Mouse (Mus musculus): ENCODE measurements at regions not wholly inside any gene's neighbourhood (a gene's known extent, or its start where the extent isn't known, plus 50 kb on each side); places are given as distances from the start of the nearest gene placed in this dataset.

DNA sequence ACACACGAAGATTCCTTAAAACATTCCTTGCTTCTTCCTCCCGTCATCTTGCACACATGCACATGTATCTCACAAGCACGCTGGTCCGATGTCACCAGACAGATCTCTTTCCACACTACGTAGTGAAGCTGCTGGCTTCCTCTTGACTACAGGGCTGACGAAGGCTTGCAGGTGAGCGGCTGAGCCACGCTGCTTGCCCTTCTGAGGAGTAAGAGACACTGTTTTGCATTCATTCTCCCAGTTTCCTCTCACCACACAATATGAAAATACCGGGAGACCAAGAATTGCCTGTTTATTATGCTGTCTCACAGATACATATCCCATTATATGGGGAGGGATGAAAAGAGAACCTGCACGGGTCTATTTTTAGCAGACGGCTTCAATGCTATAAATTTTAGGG, 71.0 kb upstream of the Spaca7 start:
- H3K27me3 ChIP-seq (replicated peaks; ENCODE audit: insufficient read depth, low read length), result peaks cover 46% of the 10 kb centered on the region
- ATAC-seq, result no peak

GRCm38 (mm10) chr8:12502321-12502775, 70.5 kb upstream of the Spaca7 start:
- WGBS, result under 1% methylated on average over 22 of the region's 22 CpGs
- TF ChIP-seq EP300 (IDR thresholded peaks at IDR 0.05), result no peak
- no peak for TF ChIP-seq CTCF (IDR thresholded peaks at IDR 0.05)
- Histone ChIP-seq H3K9me3 (ENCODE audit: low read length) (no peaks in the 10 kb centered on the region), H3K27ac (ENCODE audit: low read length) (no peak overlapping the region), H3K4me1 (ENCODE audit: insufficient read depth, low read depth, low read length) (no peaks in the 10 kb centered on the region), H3K36me3 (ENCODE audit: insufficient read depth, low read length) (no peaks in the 10 kb centered on the region), H3K9ac (replicated peaks; ENCODE audit: low read depth) (no peak overlapping the region), H3K4me2 (replicated peaks; ENCODE audit: low read depth, low read length) (peak overlapping the region; percentile 46), H3K4me3 (ENCODE audit: low read depth, low read length) (peak overlapping the region; percentile 23), H3K27me3 (replicated peaks; ENCODE audit: insufficient read depth, low read length) (peaks cover 46% of the 10 kb centered on the region)
- ATAC-seq (peak; percentile 71), DNase-seq (ENCODE audit: low spot score) (peak; percentile 28)

More for the DNA sequence above, 71.0 kb upstream of the Spaca7 start:
- Histone ChIP-seq H3K9ac (replicated peaks; ENCODE audit: low read depth) (no peak overlapping the region), H3K36me3 (ENCODE audit: insufficient read depth, low read length) (no peaks in the 10 kb centered on the region), H3K9me3 (ENCODE audit: low read length) (no peaks in the 10 kb centered on the region), H3K4me1 (ENCODE audit: insufficient read depth, low read depth, low read length) (no peaks in the 10 kb centered on the region), H3K27ac (ENCODE audit: low read length) (no peak overlapping the region), H3K4me2 (replicated peaks; ENCODE audit: low read depth, low read length) (peak overlapping the region; percentile 46; the same call in 1 of the 2 replicates), H3K4me3 (ENCODE audit: low read depth, low read length) (peak overlapping the region; percentile 23)
- no peak for DNase-seq (ENCODE audit: low spot score)
- TF ChIP-seq EP300 (IDR thresholded peaks at IDR 0.05) (no peak), CTCF (IDR thresholded peaks at IDR 0.05) (no peak)
- 2% methylated on average over 11 of the region's 11 CpGs for WGBS

DNA sequence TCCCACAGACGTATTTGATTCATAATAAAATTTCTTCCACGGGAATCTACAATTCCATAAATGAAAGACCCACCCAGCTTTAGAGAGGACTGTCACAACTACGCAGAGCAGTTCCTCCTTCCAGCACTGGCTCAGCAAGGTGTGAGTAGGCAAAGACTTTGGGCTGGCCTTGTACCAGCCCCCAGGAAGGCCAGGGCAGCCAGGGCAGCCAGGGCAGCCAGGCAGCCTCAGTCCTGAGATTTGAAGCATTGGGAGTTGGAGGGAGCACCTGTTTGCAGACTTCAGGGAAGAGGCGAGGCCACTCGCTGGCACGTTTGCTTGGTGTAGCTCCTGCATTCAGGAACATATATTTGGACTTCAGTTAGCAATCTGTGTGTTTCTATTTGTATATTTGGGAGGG, 70.0 kb upstream of the Spaca7 start:
- DNase-seq (ENCODE audit: low spot score), result no peak
- Histone ChIP-seq H3K36me3 (ENCODE audit: insufficient read depth, low read length) (no peaks in the 10 kb centered on the region), H3K4me3 (ENCODE audit: low read depth, low read length) (peak overlapping the region; percentile 23), H3K4me1 (ENCODE audit: insufficient read depth, low read depth, low read length) (no peaks in the 10 kb centered on the region), H3K9ac (replicated peaks; ENCODE audit: low read depth) (no peak overlapping the region), H3K27me3 (replicated peaks; ENCODE audit: insufficient read depth, low read length) (peaks cover 46% of the 10 kb centered on the region), H3K4me2 (replicated peaks; ENCODE audit: low read depth, low read length) (peak overlapping the region; percentile 46; the same call in 1 of the 2 replicates), H3K9me3 (ENCODE audit: low read length) (no peaks in the 10 kb centered on the region), H3K27ac (ENCODE audit: low read length) (no peak overlapping the region)
- ATAC-seq, result peak; percentile 21; the same call in 1 of the 2 replicates
- 17% methylated on average over 6 of the region's 6 CpGs for WGBS
- TF ChIP-seq CTCF (IDR thresholded peaks at IDR 0.05) (no peak), EP300 (IDR thresholded peaks at IDR 0.05) (no peak)

DNA sequence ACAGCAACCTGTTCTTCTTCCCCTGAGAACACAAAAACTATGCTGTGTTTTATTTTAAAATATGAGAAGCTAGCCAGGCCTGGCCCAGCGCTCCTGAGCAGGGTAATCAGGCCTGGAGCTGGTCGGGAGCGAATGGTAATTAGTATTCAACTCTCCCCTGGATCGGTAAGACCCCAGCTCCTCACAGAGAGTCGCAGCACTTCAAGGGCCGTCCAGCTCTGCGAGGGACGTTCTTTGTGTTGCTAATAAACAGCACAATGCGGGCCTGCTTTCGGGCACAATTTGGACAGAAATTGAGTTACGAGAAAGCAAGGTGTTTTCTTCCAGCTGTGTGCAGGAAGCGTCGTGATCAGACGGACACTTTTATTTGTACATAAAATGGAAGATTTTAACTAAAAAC, 69.5 kb upstream of the Spaca7 start:
- TF ChIP-seq CTCF (IDR thresholded peaks at IDR 0.05), result no peak
- no peak for TF ChIP-seq EP300 (IDR thresholded peaks at IDR 0.05)
- ATAC-seq, result no peak
- WGBS, result 8% methylated on average over 14 of the region's 14 CpGs

GRCm38 (mm10) chr8:12504240-12504639, 68.6 kb upstream of the Spaca7 start:
- 5% methylated on average over 11 of the region's 11 CpGs for WGBS
- Histone ChIP-seq H3K4me2 (replicated peaks; ENCODE audit: low read depth, low read length) (no peak overlapping the region), H3K27me3 (replicated peaks; ENCODE audit: insufficient read depth, low read length) (peaks cover 46% of the 10 kb centered on the region), H3K27ac (ENCODE audit: low read length) (no peak overlapping the region), H3K4me1 (ENCODE audit: insufficient read depth, low read depth, low read length) (no peaks in the 10 kb centered on the region), H3K9ac (replicated peaks; ENCODE audit: low read depth) (no peak overlapping the region), H3K36me3 (ENCODE audit: insufficient read depth, low read length) (no peaks in the 10 kb centered on the region), H3K9me3 (ENCODE audit: low read length) (no peaks in the 10 kb centered on the region), H3K4me3 (ENCODE audit: low read depth, low read length) (no peak overlapping the region)
- DNase-seq (ENCODE audit: low spot score) (no peak), ATAC-seq (no peak)
- no peak for TF ChIP-seq CTCF (IDR thresholded peaks at IDR 0.05)
- no peak for TF ChIP-seq EP300 (IDR thresholded peaks at IDR 0.05)

More for the DNA sequence above, 69.5 kb upstream of the Spaca7 start:
- Histone ChIP-seq H3K4me2 (replicated peaks; ENCODE audit: low read depth, low read length) (no peak overlapping the region), H3K27me3 (replicated peaks; ENCODE audit: insufficient read depth, low read length) (peaks cover 46% of the 10 kb centered on the region), H3K9ac (replicated peaks; ENCODE audit: low read depth) (no peak overlapping the region), H3K4me1 (ENCODE audit: insufficient read depth, low read depth, low read length) (no peaks in the 10 kb centered on the region), H3K4me3 (ENCODE audit: low read depth, low read length) (no peak overlapping the region), H3K36me3 (ENCODE audit: insufficient read depth, low read length) (no peaks in the 10 kb centered on the region), H3K9me3 (ENCODE audit: low read length) (no peaks in the 10 kb centered on the region), H3K27ac (ENCODE audit: low read length) (no peak overlapping the region)
- no peak for DNase-seq (ENCODE audit: low spot score)

DNA sequence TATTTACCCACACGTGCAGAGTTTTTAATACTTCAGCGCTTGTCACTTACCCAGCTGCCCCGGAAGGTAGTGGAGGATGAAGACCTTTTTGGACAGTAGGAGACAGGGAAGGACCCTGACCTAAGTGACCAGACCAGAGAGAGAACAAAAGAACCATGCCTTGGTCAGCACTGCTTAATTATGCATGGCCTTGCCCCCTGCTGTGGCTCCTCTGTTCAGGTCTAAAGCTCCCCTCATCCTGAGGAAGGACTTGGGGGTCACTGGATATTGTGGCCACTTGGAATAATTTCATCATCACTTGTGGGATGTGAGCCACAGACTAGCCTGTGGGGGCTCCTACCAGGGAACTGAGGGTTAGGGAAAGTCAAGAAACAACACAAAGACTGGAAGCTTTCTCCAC, 68.1 kb upstream of the Spaca7 start:
- TF ChIP-seq CTCF (IDR thresholded peaks at IDR 0.05) (no peak), EP300 (IDR thresholded peaks at IDR 0.05) (no peak)
- Histone ChIP-seq H3K36me3 (ENCODE audit: insufficient read depth, low read length) (no peaks in the 10 kb centered on the region), H3K4me1 (ENCODE audit: insufficient read depth, low read depth, low read length) (no peaks in the 10 kb centered on the region), H3K4me3 (ENCODE audit: low read depth, low read length) (no peak overlapping the region), H3K9ac (replicated peaks; ENCODE audit: low read depth) (no peak overlapping the region), H3K27ac (ENCODE audit: low read length) (no peak overlapping the region), H3K4me2 (replicated peaks; ENCODE audit: low read depth, low read length) (no peak overlapping the region), H3K9me3 (ENCODE audit: low read length) (no peaks in the 10 kb centered on the region), H3K27me3 (replicated peaks; ENCODE audit: insufficient read depth, low read length) (peaks cover 42% of the 10 kb centered on the region)
- WGBS, result 19% methylated on average over 3 of the region's 3 CpGs
- ATAC-seq, result no peak
- DNase-seq (ENCODE audit: low spot score), result no peak

- WGBS, result 80% methylated on average over 2 of the region's 2 CpGs
- no peak overlapping the region for H3K4me3 ChIP-seq (ENCODE audit: low read depth, low read length)
- ATAC-seq, result no peak
Observed at GRCm38 (mm10) chr8:12510233-12510632, 62.6 kb upstream of the Spaca7 start.

More at GRCm38 (mm10) chr8:12510233-12510632, 62.6 kb upstream of the Spaca7 start:
- H3K4me2 ChIP-seq (replicated peaks; ENCODE audit: low read depth, low read length), result no peak overlapping the region
- no peaks in the 10 kb centered on the region for H3K9me3 ChIP-seq (ENCODE audit: low read length)
- H3K4me1 ChIP-seq (ENCODE audit: insufficient read depth, low read depth, low read length), result no peaks in the 10 kb centered on the region
- no peak overlapping the region for H3K9ac ChIP-seq (replicated peaks; ENCODE audit: low read depth)
- no peaks in the 10 kb centered on the region for H3K36me3 ChIP-seq (ENCODE audit: insufficient read depth, low read length)
- TF ChIP-seq CTCF (IDR thresholded peaks at IDR 0.05), result no peak
- TF ChIP-seq EP300 (IDR thresholded peaks at IDR 0.05), result no peak
- H3K27ac ChIP-seq (ENCODE audit: low read length), result no peak overlapping the region
- H3K27me3 ChIP-seq (replicated peaks; ENCODE audit: insufficient read depth, low read length), result peaks cover 4% of the 10 kb centered on the region; the same call in 1 of the 2 replicates
- no peak for DNase-seq (ENCODE audit: low spot score)
